Mouse (Mus musculus): Measurements from ENCODE around the gene Snx8.
"Not testable (repeated sequence)": the region's sequence is repeated elsewhere in the genome, so short reads cannot be mapped to it uniquely, and the experiment has no call there.

Snx8 gene

DNA sequence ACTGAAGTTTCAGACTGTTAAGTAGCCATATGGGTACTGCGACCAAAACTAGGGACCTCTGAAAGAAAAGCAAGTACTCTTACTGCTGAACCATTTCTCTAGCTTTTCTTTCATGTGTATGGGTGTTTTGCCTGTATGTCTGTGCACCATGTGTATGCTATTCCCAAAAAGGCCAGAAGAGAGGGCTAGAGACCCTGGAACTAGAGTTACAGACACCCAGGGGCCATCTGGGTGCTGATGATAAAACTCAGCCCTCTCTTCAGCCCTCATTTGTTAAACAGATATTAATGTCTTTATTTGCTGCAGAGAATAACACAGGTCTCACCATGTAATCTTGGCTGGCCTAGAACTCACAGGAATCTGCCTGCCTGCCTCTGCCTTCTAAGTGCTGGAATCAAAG is 4.6 kb downstream of the Snx8 start:
- DNase-seq (ENCODE audit: low read depth), result no peak

DNA sequence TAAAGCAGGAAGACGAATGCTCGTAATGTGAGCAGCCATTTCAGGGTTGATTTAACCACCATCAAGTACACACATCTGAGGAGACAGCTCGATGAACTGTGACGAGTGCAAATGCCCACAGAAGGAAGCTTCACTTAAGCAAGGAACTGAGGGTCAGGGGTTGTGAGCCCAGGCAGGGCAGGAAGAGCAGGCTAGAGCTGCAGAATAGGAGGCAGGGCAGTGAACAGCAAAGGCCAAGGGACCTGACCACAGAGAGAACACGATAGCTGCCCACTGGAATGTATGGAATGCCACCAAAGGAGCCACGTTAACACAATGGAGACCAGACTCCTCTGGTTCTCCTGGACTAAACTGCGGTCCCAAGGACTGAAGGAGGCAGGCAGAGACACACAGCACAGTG is 5.5 kb downstream of the Snx8 start:
- no peak for DNase-seq (ENCODE audit: low read depth)

DNA sequence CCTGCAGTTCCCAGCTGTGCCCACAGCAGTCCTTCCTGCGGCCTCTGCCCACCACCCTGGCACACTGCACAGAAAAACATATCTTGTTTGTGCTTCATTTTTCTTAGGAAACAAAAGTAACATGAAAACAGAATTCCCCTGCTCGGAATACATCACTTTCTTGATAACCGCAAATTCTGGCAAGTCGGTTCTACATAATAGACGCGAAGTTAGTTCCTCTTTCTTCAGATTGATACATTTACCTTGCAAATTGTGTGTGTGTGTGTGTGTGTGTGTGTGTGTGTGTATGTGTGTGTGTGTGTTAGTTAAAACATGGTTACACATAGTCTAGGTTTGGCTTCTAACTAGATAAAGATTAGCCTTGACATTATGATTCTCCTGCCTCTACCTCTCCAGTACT is 6.4 kb downstream of the Snx8 start:
- DNase-seq (ENCODE audit: low read depth), result no peak

DNA sequence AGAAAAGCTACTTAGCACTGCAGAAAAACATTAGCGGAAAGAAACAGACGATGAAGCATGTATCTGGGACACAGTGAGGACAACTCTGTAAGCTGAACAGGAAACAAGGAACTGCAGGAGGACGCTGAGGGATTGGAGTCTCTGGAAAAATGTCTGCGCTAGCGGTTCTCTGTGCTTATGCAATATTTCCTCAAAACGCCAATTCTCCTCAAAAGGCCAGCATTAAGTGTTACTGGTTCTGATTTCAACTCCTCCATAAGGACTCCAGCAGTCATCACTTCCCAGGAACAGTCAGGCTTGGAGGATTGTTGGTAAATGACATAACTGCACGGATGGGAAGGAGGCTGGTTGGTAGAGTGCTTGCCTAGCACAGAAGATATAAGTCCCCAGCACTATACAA is 7.9 kb downstream of the Snx8 start:
- DNase-seq (ENCODE audit: low read depth), result no peak

DNA sequence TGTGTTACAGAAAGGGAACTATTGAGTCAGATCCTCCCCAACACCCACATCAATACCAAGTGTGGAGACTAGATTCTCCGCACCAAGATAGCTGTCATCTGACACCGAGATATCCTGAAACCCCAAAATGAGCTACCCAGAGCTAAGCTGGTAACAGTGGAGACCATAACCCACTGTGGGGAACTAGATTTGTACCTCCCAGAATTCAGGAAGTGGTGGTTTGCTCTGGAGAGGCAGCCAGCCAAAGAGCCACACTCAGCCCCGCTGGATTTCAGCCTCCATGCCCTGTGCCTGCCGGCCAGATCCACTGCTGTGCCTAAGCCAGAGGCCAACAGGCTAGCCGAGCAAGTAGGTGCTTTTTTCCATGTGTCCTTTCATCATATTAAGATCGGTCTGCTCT is 9.8 kb downstream of the Snx8 start:
- no peak for DNase-seq (ENCODE audit: low read depth)

DNA sequence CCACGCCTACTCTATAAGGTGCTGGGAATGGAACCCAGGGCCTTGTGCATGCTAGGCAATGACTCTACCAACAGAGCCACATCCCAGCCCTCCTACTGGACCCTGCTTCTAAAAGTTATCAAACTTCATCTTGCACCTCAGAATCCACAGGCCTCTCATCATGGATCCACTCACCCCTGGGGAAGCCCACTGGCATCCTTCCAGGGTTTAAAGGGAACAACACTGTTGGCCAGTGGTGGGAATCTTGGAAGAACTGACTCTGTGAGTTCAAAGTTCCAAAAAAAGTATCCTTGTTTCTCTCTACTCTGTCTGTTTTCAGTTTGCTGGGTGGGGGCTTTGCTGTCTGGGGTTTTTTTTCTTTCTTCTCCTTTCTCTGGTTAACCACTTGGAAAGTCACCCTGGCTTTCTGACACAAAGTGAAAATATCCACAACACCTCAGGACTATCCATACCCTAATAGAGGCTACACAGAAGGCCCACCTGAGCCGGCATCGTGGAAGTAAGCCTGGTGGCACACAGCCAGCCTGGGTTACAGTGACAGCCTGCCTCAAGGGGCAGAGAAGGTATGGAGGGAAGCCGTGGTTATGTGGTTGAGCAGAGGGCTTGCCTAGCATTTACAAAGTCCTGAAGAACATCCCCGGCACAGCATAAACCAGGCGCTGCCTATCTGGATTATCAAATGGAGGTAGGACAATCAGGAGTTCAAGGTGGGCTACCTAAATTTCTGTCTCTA is 10.8 kb downstream of the Snx8 start:
- no peak for DNase-seq (ENCODE audit: low read depth)

DNA sequence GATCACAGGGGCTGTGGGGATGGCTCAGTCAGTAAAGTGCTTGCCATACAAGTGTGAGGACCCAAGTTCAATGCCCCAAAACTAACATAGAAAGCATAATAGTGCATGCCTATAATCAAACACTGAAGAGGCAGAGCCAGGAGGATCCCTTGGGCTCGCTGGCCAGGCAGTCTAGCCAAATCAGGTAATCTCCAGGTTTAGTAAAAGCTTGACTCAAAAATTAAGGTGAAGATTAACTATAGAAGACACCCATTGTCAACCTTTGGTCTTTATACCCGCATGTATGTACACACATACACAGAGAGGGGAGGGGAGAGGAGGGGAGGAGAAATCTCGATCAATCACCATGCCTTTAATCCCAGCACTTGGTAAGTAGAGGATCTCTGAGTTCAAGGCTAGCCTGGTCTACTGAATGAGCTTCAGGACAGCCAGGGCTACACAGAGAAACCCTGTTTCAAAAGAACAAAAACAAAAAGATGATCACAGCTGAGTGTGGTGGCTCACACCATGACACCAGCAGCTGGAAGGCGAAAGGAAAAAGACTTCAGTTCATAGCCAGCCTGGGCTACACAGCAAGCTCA is 13.7 kb downstream of the Snx8 start:
- DNase-seq (ENCODE audit: low read depth), result no peak

DNA sequence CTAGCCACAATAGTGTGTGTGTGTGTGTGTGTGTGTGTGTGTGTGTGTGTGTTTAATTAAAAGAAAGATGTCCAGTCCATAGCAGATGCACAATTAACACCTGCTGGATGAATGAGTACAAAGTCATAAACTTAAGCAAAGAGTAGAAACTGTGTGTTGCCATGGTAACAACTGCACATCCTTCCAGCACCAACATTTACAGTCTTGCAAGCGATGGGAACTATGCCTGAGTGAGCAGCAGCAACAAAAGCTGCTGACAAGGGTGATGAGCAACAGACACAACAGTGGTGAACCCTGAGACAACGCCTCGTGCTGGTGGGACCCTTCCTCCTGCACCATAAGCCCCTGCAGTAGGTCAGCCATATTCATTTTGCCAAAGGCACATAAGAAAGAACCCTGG is 14.8 kb downstream of the Snx8 start:
- DNase-seq (ENCODE audit: low read depth), result no peak

DNA sequence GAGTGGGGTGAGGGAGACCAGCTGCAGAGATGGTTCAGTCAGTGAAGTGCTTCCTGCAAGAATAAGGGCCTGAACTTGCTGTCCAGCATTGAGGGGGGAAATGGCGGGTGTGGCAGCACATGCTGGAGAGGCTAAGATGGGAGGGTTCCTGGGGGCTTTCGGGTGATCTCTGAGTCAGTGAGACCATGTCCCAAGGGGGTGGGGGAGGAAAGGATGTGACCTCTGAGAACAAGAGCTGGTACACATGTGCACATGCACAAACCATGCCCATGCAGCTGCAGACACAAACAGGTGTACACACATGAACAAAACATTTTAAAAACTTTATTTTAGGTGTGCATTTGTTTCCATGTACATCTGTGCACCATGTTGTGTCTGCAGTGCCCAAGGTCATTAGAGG is 15.4 kb downstream of the Snx8 start:
- no peak for DNase-seq (ENCODE audit: low read depth)

DNA sequence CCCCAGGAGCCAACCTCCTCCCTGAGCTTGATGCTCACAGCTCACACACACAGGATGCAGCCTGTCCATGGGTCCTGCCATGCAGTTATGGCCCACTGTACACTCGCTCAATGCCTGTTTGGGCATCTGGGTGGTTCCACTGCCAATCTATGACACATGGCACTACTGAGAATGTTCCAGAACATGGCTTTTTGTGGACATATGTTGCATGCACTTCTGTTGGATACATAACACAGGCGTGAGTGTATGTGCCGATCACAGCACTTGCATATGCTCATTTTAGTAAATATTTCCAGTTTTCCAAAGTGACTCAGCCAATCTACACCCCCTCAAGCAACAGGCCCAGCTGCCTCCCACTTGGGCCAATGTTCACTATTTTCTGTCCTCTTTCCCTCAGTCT is 17.4 kb downstream of the Snx8 start:
- DNase-seq (ENCODE audit: low read depth), result no peak

DNA sequence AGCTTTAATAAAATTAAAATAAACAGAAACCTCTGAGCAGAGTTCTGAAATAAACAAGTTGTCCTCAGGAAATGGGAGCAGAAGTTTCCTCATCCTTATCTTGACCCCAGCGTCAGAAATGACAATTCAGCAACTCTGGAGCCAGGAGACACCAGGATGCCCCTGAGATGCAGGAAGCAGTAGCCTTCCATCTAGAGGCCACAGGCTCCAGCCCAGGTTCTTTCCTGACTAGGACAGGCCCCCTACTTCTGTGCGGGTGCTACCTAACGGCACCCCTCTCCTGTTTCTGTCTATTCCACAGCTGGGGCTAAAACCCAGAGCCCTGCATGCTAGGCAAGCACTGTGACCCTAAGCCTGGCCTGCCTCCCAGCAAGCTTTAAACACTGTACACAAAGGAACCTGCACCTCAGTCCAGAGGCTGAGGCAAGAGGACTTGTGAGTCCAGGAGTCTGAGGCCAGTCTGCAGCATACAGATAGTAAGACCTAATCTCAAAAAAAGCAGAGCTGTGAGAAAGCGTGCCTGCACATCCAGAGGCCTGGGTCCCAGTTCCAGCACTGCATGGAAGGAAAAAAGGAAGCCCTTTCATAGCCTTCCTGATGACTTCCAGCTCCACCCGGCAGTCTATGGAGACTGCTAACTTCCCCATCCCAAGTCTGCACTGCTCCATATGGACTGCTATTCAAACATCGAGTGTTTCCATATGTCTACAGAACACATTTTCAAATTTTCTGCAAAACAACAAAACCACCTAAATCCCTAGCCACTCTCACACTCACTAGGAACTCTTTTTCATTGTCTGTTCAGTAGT is 18.4 kb downstream of the Snx8 start:
- no peak for DNase-seq (ENCODE audit: low read depth)

DNA sequence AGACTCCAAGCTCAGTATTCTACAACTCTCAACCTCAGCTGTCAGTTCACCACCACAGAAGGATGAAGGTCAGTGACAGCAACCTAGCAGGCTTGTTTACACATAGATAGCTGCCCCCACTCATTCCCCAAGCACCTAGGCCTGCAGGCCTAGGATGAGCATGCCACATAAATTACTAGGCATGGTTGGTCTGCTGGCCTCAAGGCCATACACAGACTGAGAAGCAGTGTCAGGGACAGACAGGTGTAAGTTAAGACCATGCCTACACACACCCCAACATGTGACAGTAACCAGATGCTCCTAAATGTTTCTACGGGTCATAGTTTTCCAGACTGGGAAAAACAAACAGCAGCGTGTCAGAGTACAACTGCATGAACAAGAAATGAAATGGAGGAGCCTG is 19.6 kb downstream of the Snx8 start:
- DNase-seq (ENCODE audit: low read depth), result no peak

DNA sequence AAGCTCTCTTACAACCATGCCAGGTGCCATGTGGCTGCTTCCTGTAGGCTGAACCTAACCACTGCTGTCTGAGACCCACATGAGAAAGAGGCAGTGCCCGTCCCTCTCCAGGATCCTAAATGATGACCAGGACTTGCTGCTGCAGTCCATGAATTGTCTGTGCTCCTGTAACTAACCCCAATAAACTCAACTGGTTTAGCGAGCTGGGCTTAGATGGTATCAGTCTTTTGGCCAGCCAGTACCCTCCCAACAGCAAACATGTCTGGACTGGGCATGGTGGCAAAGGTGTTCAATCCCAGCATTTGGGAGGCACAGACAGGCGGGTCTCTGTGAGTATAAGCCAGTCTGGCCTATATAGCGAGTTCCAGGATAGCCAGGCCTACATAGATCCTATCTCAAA is 20.1 kb downstream of the Snx8 start:
- no peak for DNase-seq (ENCODE audit: low read depth)

DNA sequence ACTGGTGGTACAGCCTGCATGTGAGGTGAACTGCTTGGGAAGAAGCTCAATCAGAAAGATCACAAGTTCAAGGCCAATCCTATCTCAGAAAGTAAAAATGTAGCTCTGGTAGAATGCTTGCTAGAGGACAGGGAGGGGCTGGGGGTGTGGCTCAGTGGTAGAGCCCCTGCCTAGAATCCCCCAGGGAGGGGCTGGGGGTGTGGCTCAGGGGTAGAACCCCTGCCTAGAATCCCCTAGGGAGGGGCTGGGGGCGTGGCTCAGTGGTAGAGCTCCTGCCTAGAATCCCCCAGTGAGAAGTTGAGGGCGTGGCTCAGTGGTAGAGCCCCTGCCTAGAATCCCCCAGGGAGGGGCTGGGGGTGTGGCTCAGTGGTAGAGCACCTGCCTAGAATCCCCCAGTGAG is 20.9 kb downstream of the Snx8 start:
- not testable (repeated sequence) for DNase-seq (ENCODE audit: low read depth)

DNA sequence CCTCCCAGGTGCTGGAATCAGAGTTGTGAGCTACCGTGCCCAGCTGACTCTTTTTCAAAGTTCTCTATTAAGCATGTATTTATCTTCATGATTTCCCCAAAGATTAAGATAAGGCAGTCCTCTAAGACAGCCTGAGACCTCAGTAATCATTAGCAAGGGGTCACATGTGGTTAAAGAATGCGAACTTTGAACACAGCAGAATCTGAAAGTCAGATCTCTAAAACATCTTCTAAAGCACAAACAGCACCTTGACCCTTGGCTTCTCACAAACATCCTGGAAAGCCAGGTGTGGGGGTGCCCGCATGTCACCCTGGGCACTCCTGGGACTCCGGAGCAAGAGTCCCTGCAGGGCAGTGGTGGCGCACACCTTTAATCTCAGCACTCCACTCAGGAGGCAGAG is 24.6 kb downstream of the Snx8 start:
- DNase-seq (ENCODE audit: low read depth), result no peak

DNA sequence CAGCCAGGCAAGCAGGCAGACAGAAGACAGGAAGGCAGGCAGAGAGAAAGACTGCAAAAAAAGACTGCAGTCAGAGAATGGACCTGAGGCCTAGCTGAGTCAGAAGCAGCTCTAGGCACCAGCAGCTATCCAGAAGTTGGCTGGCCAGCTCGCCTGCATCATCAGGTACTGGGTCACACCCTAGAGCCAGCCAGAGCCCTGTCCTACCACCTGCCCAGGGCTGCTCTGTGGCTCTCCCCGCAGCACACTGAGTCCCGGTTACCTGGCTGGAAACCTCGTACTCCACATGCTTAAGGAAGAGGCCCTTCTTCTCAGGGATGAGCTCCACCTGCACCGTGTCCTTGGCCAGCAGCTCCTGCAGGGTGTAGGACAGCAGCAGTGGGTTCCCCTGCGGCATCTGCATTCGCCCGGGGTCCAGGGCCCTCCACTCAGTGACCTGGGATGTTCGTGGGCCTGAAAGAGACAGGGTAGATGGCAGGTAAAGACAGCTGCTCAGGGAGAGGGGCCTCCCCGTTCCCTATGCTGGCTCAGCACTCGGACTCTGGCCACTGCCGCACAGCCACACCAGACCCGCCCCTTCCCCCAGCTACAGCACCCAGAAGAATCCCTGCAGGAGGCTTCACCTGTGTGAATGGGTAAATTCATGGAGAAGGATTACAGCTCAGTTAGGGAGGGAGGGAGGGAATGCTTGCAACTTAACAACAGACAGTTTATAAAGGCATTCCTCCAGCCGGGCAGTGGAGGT is 29.0 kb downstream of the Snx8 start:
- DNase-seq (ENCODE audit: low read depth), result no peak

DNA sequence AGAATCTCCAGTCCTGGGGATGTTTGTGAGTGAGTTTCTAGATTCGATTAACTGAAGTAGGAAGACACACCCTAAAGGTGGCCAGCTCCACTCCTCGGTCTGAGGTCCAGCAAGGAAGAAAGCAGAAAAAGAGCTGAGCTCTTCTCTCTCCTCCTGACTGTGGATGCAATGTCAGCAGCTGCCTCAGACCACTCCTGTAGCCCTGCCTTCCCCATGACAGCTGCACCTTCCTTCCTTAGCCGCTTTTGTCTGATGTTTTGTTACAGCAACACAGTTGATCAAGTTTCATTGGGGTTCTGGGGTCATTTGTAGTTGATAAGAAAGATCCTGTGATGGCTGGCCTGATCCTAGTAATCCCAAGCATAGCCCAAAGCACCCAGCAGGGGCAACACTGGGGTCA is 31.6 kb downstream of the Snx8 start:
- DNase-seq (ENCODE audit: low read depth), result no peak

DNA sequence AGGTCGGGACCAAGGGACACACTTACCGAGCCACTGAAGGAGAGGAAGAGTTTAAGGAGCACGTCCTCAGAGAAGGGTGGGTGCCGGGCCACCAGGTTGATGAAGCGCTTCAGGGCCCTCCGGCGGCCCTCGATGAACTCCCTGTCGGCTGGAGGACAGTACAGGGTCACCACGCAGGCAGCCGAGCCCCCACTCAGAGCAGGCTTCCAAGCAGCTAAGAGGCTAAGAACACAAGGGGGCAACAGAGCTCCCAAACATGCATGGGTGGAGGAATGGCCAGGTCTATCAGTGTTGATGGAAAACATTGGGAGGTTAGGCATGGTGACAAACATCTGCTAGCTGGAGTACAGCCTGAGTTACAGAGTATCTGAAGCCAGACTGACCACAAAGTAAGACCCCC is 33.1 kb downstream of the Snx8 start:
- no peak for DNase-seq (ENCODE audit: low read depth)

DNA sequence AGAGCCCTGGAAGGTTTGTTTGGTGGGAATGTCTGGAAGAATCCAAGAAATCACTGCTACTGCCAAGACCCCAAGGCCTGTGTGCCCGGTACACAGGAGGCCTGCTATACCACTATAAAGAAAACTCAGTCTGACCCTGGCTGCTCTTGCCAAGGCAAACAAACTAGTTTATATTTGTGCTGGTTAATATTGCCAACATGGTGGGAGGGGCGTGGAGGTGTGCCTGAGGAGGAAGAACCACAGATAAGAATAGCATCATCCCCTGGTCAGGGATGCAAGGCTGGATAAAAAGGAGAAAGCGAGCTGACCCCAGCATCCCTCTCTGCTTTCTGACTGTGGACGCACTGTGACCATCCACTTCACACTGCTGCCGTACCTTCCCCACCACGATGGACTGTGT is 36.7 kb downstream of the Snx8 start:
- DNase-seq (ENCODE audit: low read depth), result no peak

DNA sequence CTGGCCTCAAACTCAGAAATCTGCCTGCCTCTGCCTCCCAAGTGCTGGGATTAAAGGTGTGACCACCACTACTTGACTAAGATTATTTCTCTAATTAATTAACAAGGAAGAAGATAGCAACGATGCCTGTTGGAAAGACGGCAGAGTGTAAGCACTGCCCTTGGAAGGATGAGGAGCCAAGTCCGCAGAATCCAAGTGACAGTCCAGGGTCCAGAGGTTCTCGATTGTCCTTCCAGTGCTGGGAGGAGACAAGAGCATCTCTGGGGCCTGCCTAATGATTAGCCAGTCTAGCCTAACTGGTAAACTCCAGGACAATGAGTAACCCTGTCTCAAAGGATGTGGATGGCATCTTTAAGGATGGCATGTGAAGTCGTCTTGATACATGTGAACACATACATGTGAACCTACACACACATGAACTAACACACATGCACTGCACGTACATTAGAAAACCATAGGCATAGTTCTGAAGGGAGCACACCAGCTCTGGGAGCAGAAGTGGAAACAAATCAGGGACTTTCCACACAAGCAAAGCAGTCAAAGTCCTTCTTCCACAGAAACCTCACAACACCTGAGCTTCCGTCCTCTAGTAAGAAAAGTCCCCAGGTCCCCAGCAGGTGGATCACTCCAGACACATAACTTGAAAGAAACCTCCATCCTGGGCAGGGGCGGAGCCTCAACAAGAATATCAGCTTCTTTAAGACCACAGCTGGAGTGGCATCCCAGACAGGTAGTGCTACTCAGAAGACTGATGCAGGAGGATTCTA is 38.1 kb downstream of the Snx8 start:
- DNase-seq (ENCODE audit: low read depth), result no peak

DNA sequence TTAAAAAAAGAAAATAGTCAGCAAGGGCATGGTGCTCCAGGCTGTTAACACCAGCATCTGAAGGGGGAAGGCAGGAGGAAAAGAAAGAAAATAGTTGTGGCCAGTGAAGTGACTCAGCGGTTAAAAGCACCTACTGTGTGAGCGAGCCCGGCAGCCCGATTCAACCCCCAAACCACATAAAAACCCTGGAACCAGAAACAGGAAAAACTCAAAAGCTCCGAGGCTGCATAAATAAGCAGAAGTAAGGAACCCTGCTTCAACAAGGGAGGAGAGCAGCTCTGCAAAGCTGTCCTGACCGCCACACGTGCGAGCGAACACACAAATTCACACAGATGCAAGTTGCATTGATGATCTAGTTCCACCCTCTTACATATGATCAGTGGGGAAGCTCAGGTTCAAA is 39.2 kb downstream of the Snx8 start:
- DNase-seq (ENCODE audit: low read depth), result no peak

DNA sequence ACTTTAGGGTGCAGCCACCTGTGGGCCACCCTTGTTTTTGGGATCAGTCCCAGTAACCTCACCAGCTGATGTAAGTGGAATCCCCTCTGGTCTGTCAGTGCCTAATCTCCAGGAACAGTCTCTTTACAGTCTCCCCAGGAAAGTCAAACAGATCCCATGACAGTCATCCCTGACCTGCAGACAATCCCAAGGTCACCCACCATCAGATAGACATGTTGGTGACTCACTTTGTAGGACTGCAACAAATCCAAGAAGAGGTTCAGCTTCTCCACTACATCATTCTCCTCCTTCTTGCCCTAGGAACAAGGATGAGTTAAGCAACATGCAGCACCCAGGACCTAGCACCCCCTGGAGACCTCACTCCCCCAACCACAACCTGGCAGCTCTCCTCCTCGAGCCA is 43.0 kb downstream of the Snx8 start:
- DNase-seq (ENCODE audit: low read depth), result no peak
